28 mouse cellular contexts compared by ENCODE assay signal in genomic region chr2:11573684-11574083, GRCm38 (mm10). TPM values are rescaled to one million over a fixed set of nuclear protein-coding genes. Genes with fewer than 3 reads are reported as not detected.
"Had no signal": no experiment of that assay in that cellular context is flagged by ENCODE, and none has a peak within 500 bp of the region (broad histone marks: within the 10 kb centered on the region; RNA-seq: fewer than 3 reads in every experiment).

No protein-coding gene starts in this region.

- H3K4me3 ChIP-seq: midbrain, embryonic 12.5 days; myocyte; neural tube, embryonic 13.5 days; neural tube, embryonic 15.5 days; stomach, embryonic 15.5 days had no signal

- H3K4me1 ChIP-seq: midbrain, embryonic 12.5 days; neural tube, embryonic 13.5 days; neural tube, embryonic 15.5 days; stomach, embryonic 15.5 days had no signal

- ATAC-seq: midbrain, embryonic 16.5 days had no signal

- H3K27ac ChIP-seq: liver, embryonic 14.5 days; macrophage; midbrain, embryonic 12.5 days; neural tube, embryonic 13.5 days; neural tube, embryonic 15.5 days; stomach, embryonic 15.5 days; stomach, postnatal 0 days had no signal

- DNase-seq: lung, adult 18-20 months; lung, embryonic 14.5 days; lung, postnatal 14 days; lung, postnatal 36 days; midbrain, embryonic 14.5 days; retina, postnatal 1 day; right cerebral cortex, adult 18-20 months; right cerebral cortex, postnatal 14 days; thymus, adult 2 months; thymus, postnatal 25 days; thymus, postnatal 4 days had no signal

RNA-seq across cellular contexts. Expression of gene Gm17490, which starts 52.4 kb away (rescaled TPM):
- total RNA-seq: megakaryocyte progenitor cell, adult 5-6 weeks; megakaryocyte-erythroid progenitor cell, adult 5-6 weeks had no signal
- polyA plus RNA-seq: liver, embryonic 14.5 days; liver, embryonic 16.5 days; lung, embryonic 14.5 days; lung, embryonic 16.5 days; macrophage; midbrain, embryonic 12.5 days; midbrain, embryonic 14.5 days; midbrain, embryonic 16.5 days; myocyte; neural tube, embryonic 11.5 days; neural tube, embryonic 13.5 days; neural tube, embryonic 15.5 days; spleen, adult 2 months; stomach, embryonic 15.5 days; stomach, postnatal 0 days; testis, adult 2 months; thymus, adult 2 months; urinary bladder, adult 2 months had no signal
